Mouse (Mus musculus) limb, embryonic 11.5 days (tissue): ENCODE measurements around the gene Ska3. TPM values are rescaled to one million over a fixed set of nuclear protein-coding genes. Genes with fewer than 3 reads are reported as not detected.
"Not testable (repeated sequence)": the region's sequence is repeated elsewhere in the genome, so short reads cannot be mapped to it uniquely, and the experiment has no call there.

Experiments used
- ATAC-seq: fragments of 200-750 bp; cut with Nextera tagmentation; 2 replicates; pipeline ENCODE4 v1.8.0; 2017; ENCODE audit warnings: low read depth; ENCODE audit not compliant: insufficient number of reproducible peaks, low FRiP score, low TSS enrichment
- DNase-seq: peaks from one replicate; pipeline ENCODE4 v3.0.0-alpha.2; 2015; ENCODE audit warnings: low spot score
- H3K27ac ChIP-seq: fragments of 300-500 bp; sonication (generic); replicated peaks from 2 replicates; pipeline ENCODE4 v1.5.1; 2014; ENCODE audit warnings: low read depth, mild to moderate bottlenecking, low read length
- H3K27me3 ChIP-seq: fragments of 300-500 bp; sonication (generic); 2 replicates; pipeline ENCODE4 v1.6.1; 2014; ENCODE audit warnings: mild to moderate bottlenecking, low read length, mixed read lengths; ENCODE audit not compliant: control insufficient read depth, insufficient read depth
- H3K36me3 ChIP-seq: fragments of 300-500 bp; sonication (generic); 2 replicates; pipeline ENCODE4 v1.6.1; 2014; ENCODE audit warnings: mild to moderate bottlenecking, low read length, moderate library complexity, mixed read lengths; ENCODE audit not compliant: control insufficient read depth, insufficient read depth
- H3K4me1 ChIP-seq: fragments of 300-500 bp; sonication (generic); 2 replicates; pipeline ENCODE4 v1.6.1; 2014; ENCODE audit warnings: low read length, mixed read lengths; ENCODE audit not compliant: control insufficient read depth, insufficient read depth
- H3K4me2 ChIP-seq: fragments of 300-500 bp; sonication (generic); 2 replicates; pipeline ENCODE4 v1.6.1; 2014; ENCODE audit warnings: low read depth, mild to moderate bottlenecking, moderate library complexity; ENCODE audit not compliant: severe bottlenecking
- H3K4me3 ChIP-seq: fragments of 300-500 bp; sonication (generic); 2 replicates; pipeline ENCODE4 v1.5.1; 2014; ENCODE audit warnings: low read depth, low read length
- H3K9ac ChIP-seq: fragments of 300-500 bp; sonication (generic); 2 replicates; pipeline ENCODE4 v1.6.1; 2014; ENCODE audit warnings: mild to moderate bottlenecking, low read length
- H3K9me3 ChIP-seq: fragments of 300-500 bp; sonication (generic); 2 replicates; pipeline ENCODE4 v1.6.1; 2016; ENCODE audit warnings: low read length; ENCODE audit not compliant: control insufficient read depth
- WGBS: fragments of 180-500 bp; shearing (Covaris S2); extraction: QIAGEN DNeasy Blood & Tissue Kit; methylation state at CpG from one replicate; pipeline ENCODE4 v1.1.7; 2014; 5-methylcytosine and 5-hydroxymethylcytosine counted together
- polyA plus RNA-seq: library from polyadenylated mRNA; unstranded; fragments of >200 nt; fragmentation: Nextera tagmentation; extraction: Ambion mirVana; gene quantifications from 2 replicates; pipeline ENCODE4 v1.2.1, GENCODE M21; 2014

The Ska3 gene
- polyA plus RNA-seq, 1 experiment from 2014 or later, result 59.1 TPM

DNA sequence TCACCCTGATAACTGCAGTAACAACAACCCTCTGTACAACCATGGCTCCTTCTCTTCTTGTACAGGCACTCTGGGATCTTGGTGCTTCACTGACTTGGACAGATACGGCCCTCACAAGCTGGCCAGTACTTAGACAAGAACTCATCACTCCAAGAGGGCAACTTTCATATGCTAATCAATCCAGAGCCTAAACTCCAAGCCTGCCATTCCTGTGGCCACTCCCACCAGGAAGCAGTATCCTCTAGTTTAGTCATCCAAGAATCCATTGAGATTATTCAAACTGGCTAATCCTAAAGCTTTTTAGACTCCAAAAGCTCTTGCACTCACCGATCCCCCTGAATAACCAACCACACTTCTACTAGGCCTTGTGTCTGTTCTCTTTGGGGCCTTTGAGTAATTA lies 27.0 kb upstream of the Ska3 start:
- H3K4me3 ChIP-seq, result no peak overlapping the region
- H3K27ac ChIP-seq, result no peak overlapping the region
- no peaks in the 10 kb centered on the region for H3K9me3 ChIP-seq
- no peaks in the 10 kb centered on the region for H3K27me3 ChIP-seq
- H3K4me1 ChIP-seq, result no peaks in the 10 kb centered on the region
- no peak overlapping the region for H3K9ac ChIP-seq
- no peaks in the 10 kb centered on the region for H3K36me3 ChIP-seq
- DNase-seq (no peak), ATAC-seq (no peak)
- no peak overlapping the region for H3K4me2 ChIP-seq
- 95% methylated on average over 2 of the region's 2 CpGs for WGBS

DNA sequence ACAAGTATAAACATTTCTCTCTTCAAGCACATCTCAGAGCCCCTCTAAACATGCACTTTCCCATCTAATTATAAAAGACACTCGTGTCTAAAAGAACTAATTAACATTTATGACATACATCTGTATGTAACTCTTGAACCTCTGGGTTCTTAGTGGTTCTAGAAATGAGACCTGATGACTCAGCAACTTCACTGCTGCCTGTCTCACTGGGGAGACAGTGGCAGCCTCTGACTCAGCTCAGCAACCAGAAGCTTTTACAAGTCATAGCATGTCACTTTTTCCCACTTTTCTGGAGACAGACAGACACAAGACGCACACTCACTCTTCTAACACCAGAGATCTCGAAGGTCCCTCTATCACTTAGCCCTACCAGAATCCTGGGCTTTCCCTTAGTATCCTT lies 24.3 kb upstream of the Ska3 start:
- no peak overlapping the region for H3K9ac ChIP-seq
- ATAC-seq, result no peak
- no peak overlapping the region for H3K4me2 ChIP-seq
- H3K27me3 ChIP-seq, result no peaks in the 10 kb centered on the region
- 84% methylated on average over 3 of the region's 3 CpGs for WGBS
- no peaks in the 10 kb centered on the region for H3K9me3 ChIP-seq
- DNase-seq, result no peak
- H3K27ac ChIP-seq, result no peak overlapping the region
- H3K4me1 ChIP-seq, result no peaks in the 10 kb centered on the region
- H3K36me3 ChIP-seq, result no peaks in the 10 kb centered on the region; the same call in 1 of the 2 replicates
- no peak overlapping the region for H3K4me3 ChIP-seq

DNA sequence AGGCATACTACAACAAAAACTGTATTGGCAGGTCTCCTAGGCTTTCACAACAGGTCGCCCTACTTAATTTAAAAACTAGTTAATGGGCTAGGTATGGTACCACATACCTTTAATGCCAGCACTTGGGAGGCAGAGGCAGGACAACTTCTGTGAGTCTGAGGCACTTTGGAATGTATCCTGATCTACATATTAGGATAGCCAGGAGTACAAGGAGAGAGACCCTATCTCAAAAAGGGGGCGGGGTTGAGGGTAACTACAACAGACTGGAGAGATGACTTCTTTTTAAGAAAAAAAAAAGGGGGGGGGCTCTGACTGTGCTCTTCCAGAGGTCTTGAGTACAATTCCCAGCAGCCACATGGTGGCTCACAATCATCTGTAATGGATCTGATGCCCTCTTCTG lies 22.7 kb upstream of the Ska3 start:
- Histone ChIP-seq H3K9me3 (no peaks in the 10 kb centered on the region), H3K4me2 (no peak overlapping the region), H3K4me1 (no peaks in the 10 kb centered on the region), H3K36me3 (no peaks in the 10 kb centered on the region; the same call in 1 of the 2 replicates), H3K27ac (no peak overlapping the region), H3K4me3 (no peak overlapping the region), H3K27me3 (no peaks in the 10 kb centered on the region), H3K9ac (no peak overlapping the region)
- WGBS, result 90% methylated on average over 2 of the region's 2 CpGs
- ATAC-seq (no peak), DNase-seq (no peak)

DNA sequence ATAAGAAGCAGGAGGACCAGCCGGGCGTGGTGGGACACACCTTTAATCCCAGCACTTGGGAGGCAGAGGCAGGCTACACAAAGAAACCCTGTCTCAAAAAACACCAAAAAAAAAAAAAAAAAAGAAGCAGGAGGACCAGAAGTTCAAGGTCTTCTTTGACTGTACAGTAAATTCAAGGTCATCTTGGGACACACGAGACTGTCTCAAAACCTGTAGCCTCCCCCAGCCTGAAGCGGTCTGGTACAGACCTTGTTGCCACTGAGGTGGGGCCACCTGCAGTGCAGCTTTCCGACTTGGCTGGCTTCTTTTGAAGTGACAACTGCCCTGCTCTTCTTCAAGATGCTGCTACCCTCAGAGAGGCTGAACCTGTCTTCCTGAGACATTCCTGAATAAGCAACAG lies 22.1 kb upstream of the Ska3 start:
- 81% methylated on average over 5 of the region's 5 CpGs for WGBS
- not testable (repeated sequence) for H3K9me3 ChIP-seq, H3K27ac ChIP-seq, H3K4me2 ChIP-seq, H3K9ac ChIP-seq, DNase-seq, H3K36me3 ChIP-seq, H3K4me3 ChIP-seq, H3K27me3 ChIP-seq, H3K4me1 ChIP-seq, ATAC-seq

DNA sequence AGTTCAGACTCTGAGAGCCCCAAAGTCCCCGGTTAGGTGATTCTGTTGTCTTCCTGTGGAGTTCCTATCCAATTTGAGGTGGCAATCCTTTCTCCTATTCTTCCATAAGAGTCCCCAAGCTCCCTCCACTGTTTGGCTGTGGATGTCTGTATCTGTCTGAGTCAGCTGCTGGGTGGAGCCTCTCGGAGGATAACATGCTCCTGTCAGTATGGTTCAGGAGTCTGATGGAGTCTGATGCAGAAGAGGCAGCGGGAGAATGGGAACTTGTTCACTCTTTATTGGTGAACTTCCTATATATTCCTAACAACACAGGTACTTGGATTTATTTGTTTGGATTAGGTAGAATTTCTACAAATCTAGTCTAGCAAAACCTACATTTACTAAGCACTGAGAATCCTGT lies 18.6 kb upstream of the Ska3 start:
- Histone ChIP-seq H3K27ac (no peak overlapping the region), H3K9me3 (no peaks in the 10 kb centered on the region), H3K4me2 (no peak overlapping the region), H3K27me3 (no peaks in the 10 kb centered on the region), H3K4me3 (no peak overlapping the region), H3K4me1 (no peaks in the 10 kb centered on the region), H3K9ac (no peak overlapping the region), H3K36me3 (peaks cover 2% of the 10 kb centered on the region; the same call in 1 of the 2 replicates)
- ATAC-seq (no peak), DNase-seq (no peak)
- 89% methylated on average over 3 of the region's 3 CpGs for WGBS

DNA sequence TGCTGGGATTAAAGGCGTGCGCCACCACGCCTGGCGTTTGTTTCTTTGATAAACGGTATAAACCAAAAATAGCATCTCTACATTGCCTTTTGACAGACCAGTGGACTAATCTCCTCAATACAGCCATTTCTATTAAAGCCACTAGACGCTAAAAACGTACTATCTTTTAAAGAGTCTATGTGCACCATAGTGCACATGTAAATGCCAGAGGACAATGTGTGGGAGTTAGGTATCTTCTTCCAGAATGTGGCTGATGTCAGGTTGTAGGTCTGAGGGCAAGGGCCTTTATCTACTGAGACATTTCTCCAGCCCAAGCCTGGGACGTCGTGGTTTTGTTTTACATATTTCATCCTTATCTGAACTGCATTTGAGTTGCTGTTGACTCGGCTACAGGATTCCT lies 9.2 kb upstream of the Ska3 start:
- no peaks in the 10 kb centered on the region for H3K9me3 ChIP-seq
- DNase-seq (no peak), ATAC-seq (no peak)
- no peak overlapping the region for H3K4me3 ChIP-seq
- WGBS, result 92% methylated on average over 10 of the region's 10 CpGs
- no peaks in the 10 kb centered on the region for H3K27me3 ChIP-seq
- no peak overlapping the region for H3K9ac ChIP-seq
- H3K4me2 ChIP-seq, result no peak overlapping the region
- H3K36me3 ChIP-seq, result peaks cover 2% of the 10 kb centered on the region; the same call in 1 of the 2 replicates
- no peak overlapping the region for H3K27ac ChIP-seq
- H3K4me1 ChIP-seq, result no peaks in the 10 kb centered on the region

DNA sequence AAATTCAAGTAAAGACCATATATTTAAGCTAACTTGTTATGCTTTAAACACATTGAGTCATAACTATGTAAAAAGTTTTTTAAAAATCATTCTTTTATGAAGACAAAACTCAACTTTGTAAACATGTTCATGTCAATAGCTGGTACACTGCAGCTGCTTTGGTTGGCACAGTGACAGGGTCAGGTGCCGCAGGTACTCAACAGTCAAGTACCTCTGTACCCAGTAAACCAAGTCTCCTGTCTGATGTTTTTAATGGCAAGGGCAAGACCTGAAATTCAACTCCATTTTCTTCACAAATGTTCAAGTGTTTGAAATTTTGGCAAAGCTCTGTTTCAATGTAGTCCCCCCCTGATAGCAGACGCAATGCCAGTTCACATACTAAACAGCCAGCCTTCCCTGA lies 7.5 kb upstream of the Ska3 start:
- Histone ChIP-seq H3K4me2 (no peak overlapping the region), H3K4me1 (no peaks in the 10 kb centered on the region), H3K36me3 (no peaks in the 10 kb centered on the region), H3K27ac (no peak overlapping the region), H3K27me3 (no peaks in the 10 kb centered on the region), H3K9me3 (no peaks in the 10 kb centered on the region), H3K9ac (no peak overlapping the region), H3K4me3 (no peak overlapping the region)
- no peak for ATAC-seq
- DNase-seq, result no peak
- WGBS, result 96% methylated on average over 2 of the region's 2 CpGs

DNA sequence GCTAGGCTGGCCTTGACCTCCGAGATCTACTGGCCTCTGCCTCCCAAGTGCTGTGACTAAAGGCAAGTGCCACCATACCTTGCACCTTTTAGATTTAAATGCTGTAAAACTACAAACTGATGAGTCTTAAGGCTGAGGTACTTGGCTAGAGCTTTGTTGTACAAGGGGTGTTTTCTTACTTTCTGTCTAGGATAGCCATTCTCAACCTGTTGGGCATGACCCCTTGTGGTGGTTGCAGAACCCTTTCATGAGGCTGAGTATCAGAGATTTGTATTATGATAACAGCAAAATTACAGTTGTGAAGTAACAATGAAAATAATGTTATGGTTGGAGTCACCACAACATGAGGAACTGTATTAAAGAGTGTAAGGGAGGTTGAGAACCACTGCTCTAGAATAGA lies 1.3 kb upstream of the Ska3 start:
- Histone ChIP-seq H3K4me2 (peak overlapping the region; percentile 69; the same call in 1 of the 2 replicates), H3K4me1 (peaks cover 9% of the 10 kb centered on the region; the same call in 1 of the 2 replicates), H3K27me3 (no peaks in the 10 kb centered on the region), H3K36me3 (no peaks in the 10 kb centered on the region), H3K9ac (no peak overlapping the region), H3K4me3 (peak overlapping the region; percentile 76; the same call in 1 of the 2 replicates), H3K9me3 (no peaks in the 10 kb centered on the region), H3K27ac (no peak overlapping the region)
- no peak for ATAC-seq
- WGBS, result 76% methylated on average over 1 of the region's 1 CpGs
- no peak for DNase-seq

DNA sequence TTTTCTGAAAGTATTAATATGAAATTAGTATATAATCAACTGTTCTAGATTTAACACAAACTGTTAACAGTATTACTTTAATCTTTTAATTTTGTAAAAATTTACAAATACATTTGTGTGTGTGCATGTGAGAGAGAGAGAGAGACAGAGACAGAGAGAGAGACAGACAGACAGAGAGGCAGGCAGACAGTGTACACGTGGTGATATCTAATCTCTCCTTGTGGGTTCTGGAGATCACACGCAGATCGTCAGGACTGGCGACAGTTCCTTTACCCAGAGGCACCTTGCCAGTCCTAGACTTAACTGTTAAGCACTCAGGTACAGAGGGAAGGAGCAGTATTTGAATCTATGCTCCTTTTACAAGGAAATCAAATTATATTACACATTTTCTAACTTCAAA lies 5.1 kb downstream of the Ska3 start:
- WGBS, result 96% methylated on average over 4 of the region's 4 CpGs

More for the DNA sequence above, 5.1 kb downstream of the Ska3 start:
- 0 out of 2 replicates have a peak, but pooled peaks cover 3% of the 10 kb centered on the region for H3K4me1 ChIP-seq
- no peaks in the 10 kb centered on the region for H3K9me3 ChIP-seq
- ATAC-seq, result no peak
- H3K9ac ChIP-seq, result no peak overlapping the region
- no peaks in the 10 kb centered on the region for H3K27me3 ChIP-seq
- no peak overlapping the region for H3K27ac ChIP-seq
- H3K4me3 ChIP-seq, result no peak overlapping the region
- DNase-seq, result no peak
- H3K4me2 ChIP-seq, result no peak overlapping the region
- H3K36me3 ChIP-seq, result peaks cover 14% of the 10 kb centered on the region
